Mouse (Mus musculus) midbrain, postnatal 0 days (tissue): Measurements from ENCODE around the gene Dbt. TPM values are rescaled to one million over a fixed set of nuclear protein-coding genes. Genes with fewer than 3 reads are reported as not detected.
A peak's percentile ranks its signal among the peaks of the same experiment; 100 is the strongest.

Source experiments
- ATAC-seq: fragments of 200-750 bp; cut with Nextera tagmentation; 2 replicates; pipeline ENCODE4 v1.8.0; 2017; ENCODE audit warnings: moderate number of reproducible peaks, mild to moderate bottlenecking, moderate TSS enrichment, moderate library complexity; ENCODE audit not compliant: low FRiP score
- DNase-seq: peaks from one replicate; pipeline ENCODE4 v3.0.0-alpha.2; 2015; ENCODE audit warnings: low spot score
- H3K27ac ChIP-seq: fragments of 300-500 bp; sonication (generic); 2 replicates; pipeline ENCODE4 v1.5.1; 2014; ENCODE audit warnings: low read depth, mild to moderate bottlenecking, low read length, mixed read lengths
- H3K27me3 ChIP-seq: fragments of 300-500 bp; sonication (generic); 2 replicates; pipeline ENCODE4 v1.6.1; 2014; ENCODE audit warnings: low read length, control low read depth, mixed read lengths; ENCODE audit not compliant: insufficient read depth
- H3K36me3 ChIP-seq: fragments of 300-500 bp; sonication (generic); 2 replicates; pipeline ENCODE4 v1.6.1; 2014; ENCODE audit warnings: low read length, control low read depth, mixed read lengths; ENCODE audit not compliant: insufficient read depth
- H3K4me1 ChIP-seq: fragments of 300-500 bp; sonication (generic); 2 replicates; pipeline ENCODE4 v1.6.1; 2014; ENCODE audit warnings: mild to moderate bottlenecking, control low read depth, antibody characterized with exemption, low read length, mixed read lengths; ENCODE audit not compliant: insufficient read depth
- H3K4me2 ChIP-seq: fragments of 300-500 bp; sonication (generic); 2 replicates; pipeline ENCODE4 v1.6.1; 2014; ENCODE audit warnings: low read depth, mild to moderate bottlenecking, low read length, mixed read lengths; ENCODE audit not compliant: poor library complexity, severe bottlenecking
- H3K4me3 ChIP-seq: fragments of 300-500 bp; sonication (generic); 2 replicates; pipeline ENCODE4 v1.5.1; 2014; ENCODE audit warnings: low read depth, mild to moderate bottlenecking, low read length, moderate library complexity
- H3K9ac ChIP-seq: fragments of 300-500 bp; sonication (generic); replicated peaks from 2 replicates; pipeline ENCODE4 v1.6.1; 2014; ENCODE audit warnings: mild to moderate bottlenecking, low read length, moderate library complexity, mixed read lengths; ENCODE audit not compliant: poor library complexity, severe bottlenecking
- H3K9me3 ChIP-seq: fragments of 300-500 bp; sonication (generic); 2 replicates; pipeline ENCODE4 v1.6.1; 2016; ENCODE audit warnings: low read length, control low read depth
- CTCF ChIP-seq: IDR thresholded peaks from 2 replicates; pipeline ENCODE4 v1.5.1; 2016; ENCODE audit warnings: antibody characterized with exemption, mild to moderate bottlenecking
- WGBS: fragments of 180-500 bp; shearing (Covaris S2); extraction: QIAGEN DNeasy Blood & Tissue Kit; methylation state at CpG from one replicate; pipeline ENCODE4 v1.1.7; 2014; 5-methylcytosine and 5-hydroxymethylcytosine counted together
- polyA plus RNA-seq: library from polyadenylated mRNA; unstranded; fragments of >200 nt; fragmentation: Nextera tagmentation; extraction: Ambion mirVana; gene quantifications from 2 replicates; pipeline ENCODE4 v1.2.1, GENCODE M21; 2015
- total RNA-seq: library from RNA; depleted of rRNA; stranded (reverse); fragments of >200 nt; gene quantifications from 2 replicates; pipeline ENCODE4 v1.2.3, GENCODE M21; 2014; rRNA removed

Dbt gene
- total and polyA plus RNA-seq, 2 experiments from 2014 or later = 10.3 to 12.9 TPM

GRCm38 (mm10) chr3:116582201-116582600 is 69.3 kb downstream of the Dbt start:
- no peaks in the 10 kb centered on the region for H3K9me3 ChIP-seq
- H3K27ac ChIP-seq = no peak overlapping the region
- H3K4me1 ChIP-seq = no peaks in the 10 kb centered on the region
- H3K27me3 ChIP-seq = no peaks in the 10 kb centered on the region
- 98% methylated on average over 9 of the region's 9 CpGs for WGBS
- ATAC-seq (no peak), DNase-seq (no peak)
- no peak overlapping the region for H3K9ac ChIP-seq
- TF ChIP-seq CTCF = no peak
- H3K4me3 ChIP-seq = no peak overlapping the region
- no peak overlapping the region for H3K4me2 ChIP-seq
- H3K36me3 ChIP-seq = peaks cover 40% of the 10 kb centered on the region

- no peaks in the 10 kb centered on the region for H3K4me1 ChIP-seq
- H3K9me3 ChIP-seq = no peaks in the 10 kb centered on the region
- peak; percentile 64 for TF ChIP-seq CTCF
- DNase-seq (peak; percentile 68), ATAC-seq (peak; percentile 74)
- peak overlapping the region; percentile 44 for H3K4me2 ChIP-seq
- H3K27me3 ChIP-seq = no peaks in the 10 kb centered on the region
- H3K4me3 ChIP-seq = peak overlapping the region; percentile 91
- peak overlapping the region; percentile 73 for H3K9ac ChIP-seq
- peaks cover 19% of the 10 kb centered on the region for H3K36me3 ChIP-seq
- H3K27ac ChIP-seq = peak overlapping the region; percentile 82
- whole genome bisulfite sequencing = 4% methylated on average over 17 of the region's 22 CpGs
These were observed 81.3 kb downstream of the Dbt start for GRCm38 (mm10) chr3:116594076-116594727.

- peak within 1 kb of the TSS; percentile 91 for H3K4me3 ChIP-seq
- under 1% methylated on average over 63 of the region's 65 CpGs for WGBS
- peak; percentile 98 for ATAC-seq
These were observed 82.1 kb downstream of the Dbt start, which contains the start of gene Sass6 for GRCm38 (mm10) chr3:116594728-116595602. Sass6 (plus strand) TSS chr3:116594982.

GRCm38 (mm10) chr3:116595603-116595991 is 82.7 kb downstream of the Dbt start:
- H3K9me3 ChIP-seq = no peaks in the 10 kb centered on the region
- 9% methylated on average over 10 of the region's 10 CpGs for WGBS
- H3K27ac ChIP-seq = no peak overlapping the region
- TF ChIP-seq CTCF = no peak
- H3K4me3 ChIP-seq = peak overlapping the region; percentile 91
- no peak for DNase-seq
- no peaks in the 10 kb centered on the region for H3K27me3 ChIP-seq
- no peaks in the 10 kb centered on the region for H3K4me1 ChIP-seq
- peak overlapping the region; percentile 62 for H3K9ac ChIP-seq
- no peak for ATAC-seq
- H3K36me3 ChIP-seq = peaks cover 11% of the 10 kb centered on the region
- peak overlapping the region; percentile 84 for H3K4me2 ChIP-seq

More at GRCm38 (mm10) chr3:116594728-116595602, 82.1 kb downstream of the Dbt start, which contains the start of gene Sass6:
- no peaks in the 10 kb centered on the region for H3K4me1 ChIP-seq
- H3K27ac ChIP-seq = peak within 1 kb of the TSS; percentile 82
- no peak for TF ChIP-seq CTCF
- no peaks in the 10 kb centered on the region for H3K27me3 ChIP-seq
- peaks cover 15% of the 10 kb centered on the region for H3K36me3 ChIP-seq
- H3K9ac ChIP-seq = peak within 1 kb of the TSS; percentile 73
- H3K9me3 ChIP-seq = no peaks in the 10 kb centered on the region
- H3K4me2 ChIP-seq = peak within 1 kb of the TSS; percentile 84
- DNase-seq = peak; percentile 99

Other genes with a start within 250 kb of the Dbt start
- gene Cdc14a, start 89.0 kb upstream of the Dbt start, total RNA-seq = 3.1 and 3.2 TPM in 2 replicates
- gene Cdc14a, start 89.0 kb upstream of the Dbt start, polyA plus RNA-seq = 1.6 and 2.2 TPM in 2 replicates
- gene Rtca, start 4.9 kb upstream of the Dbt start, total RNA-seq = 109 TPM in 2 replicates
- gene Rtca, start 4.9 kb upstream of the Dbt start, polyA plus RNA-seq = 134 and 146 TPM in 2 replicates
- not detected in 2 replicates for gene Lrrc39, start 49.9 kb downstream of the Dbt start, total RNA-seq
- gene Lrrc39, start 49.9 kb downstream of the Dbt start, polyA plus RNA-seq = 0.22 and 0.23 TPM in 2 replicates
- 5.3 and 6.6 TPM in 2 replicates for gene Sass6, start 81.9 kb downstream of the Dbt start, total RNA-seq
- 7.2 and 9.2 TPM in 2 replicates for gene Sass6, start 81.9 kb downstream of the Dbt start, polyA plus RNA-seq
- gene Trmt13, start 101.5 kb downstream of the Dbt start, total RNA-seq = 12.2 and 14.0 TPM in 2 replicates
- 22.1 and 23.4 TPM in 2 replicates for gene Trmt13, start 101.5 kb downstream of the Dbt start, polyA plus RNA-seq
- gene Mfsd14a, start 149.6 kb downstream of the Dbt start, total RNA-seq = 44.7 and 51.1 TPM in 2 replicates
- gene Mfsd14a, start 149.6 kb downstream of the Dbt start, polyA plus RNA-seq = 49.4 and 50.6 TPM in 2 replicates
- gene Gm43191, start 168.2 kb downstream of the Dbt start, total RNA-seq = not detected in 2 replicates
- not detected in 2 replicates for gene Gm43191, start 168.2 kb downstream of the Dbt start, polyA plus RNA-seq
- gene Slc35a3, start 199.8 kb downstream of the Dbt start, total RNA-seq = 18.9 and 23.9 TPM in 2 replicates
- gene Slc35a3, start 199.8 kb downstream of the Dbt start, polyA plus RNA-seq = 5.4 and 6.2 TPM in 2 replicates